Mouse (Mus musculus) cortical plate, adult 2 months (tissue): ENCODE results near the gene Diablo. TPM values are rescaled to one million over a fixed set of nuclear protein-coding genes. Genes with fewer than 3 reads are reported as not detected.
A peak's percentile ranks its signal among the peaks of the same experiment; 100 is the strongest.

Experiments
- H3K27ac ChIP-seq: fragments of 200-500 bp; 2 replicates; pipeline ENCODE4 v1.5.1; 2012; ENCODE audit warnings: low read length, control low read depth, inconsistent platforms; ENCODE audit not compliant: insufficient read depth
- H3K4me1 ChIP-seq: fragments of 200-500 bp; 2 replicates; pipeline ENCODE4 v1.6.1; 2011; ENCODE audit warnings: low read length; ENCODE audit not compliant: control insufficient read depth, insufficient read depth
- H3K4me3 ChIP-seq: fragments of 200-500 bp; 2 replicates; pipeline ENCODE4 v1.5.1; 2011; ENCODE audit warnings: mild to moderate bottlenecking, low read length, control low read depth; ENCODE audit not compliant: insufficient read depth
- CTCF ChIP-seq: fragments of 200-500 bp; IDR thresholded peaks from 2 replicates; pipeline ENCODE4 v1.5.1; 2011; ENCODE audit warnings: mild to moderate bottlenecking, control low read depth, low read length; ENCODE audit not compliant: insufficient read depth; ENCODE audit errors: extremely low read depth
- POLR2A ChIP-seq: fragments of 200-500 bp; IDR thresholded peaks from 2 replicates; pipeline ENCODE4 v1.6.1; 2011; ENCODE audit warnings: mild to moderate bottlenecking, low read length, control low read depth; ENCODE audit not compliant: insufficient read depth; ENCODE audit errors: extremely low read depth
- polyA plus RNA-seq: library from polyadenylated mRNA; depleted of rRNA; stranded (reverse); fragments of >200 nt; gene quantifications from 2 replicates; pipeline ENCODE4 v1.2.3, GENCODE M21; 2012; rRNA removed

Diablo gene
- 78.2 and 81.8 TPM in 2 replicates for polyA plus RNA-seq

GRCm38 (mm10) chr5:123523692-123524392 lies at the start of gene Diablo:
Gene Diablo (minus strand): TSS chr5:123524176.
- Histone ChIP-seq H3K27ac (no peak within 1 kb of the TSS), H3K4me3 (peak within 1 kb of the TSS; percentile 38), H3K4me1 (0 out of 2 replicates have a peak, but pooled peaks cover 2% of the 10 kb centered on the region)
- TF ChIP-seq POLR2A (peak; percentile 88), CTCF (no peak)

GRCm38 (mm10) chr5:123573362-123573761 lies 49.4 kb upstream of the Diablo start:
- Histone ChIP-seq H3K27ac (no peak overlapping the region), H3K4me1 (no peaks in the 10 kb centered on the region), H3K4me3 (no peak overlapping the region)
- no peak for TF ChIP-seq POLR2A
- TF ChIP-seq CTCF = no peak

DNA sequence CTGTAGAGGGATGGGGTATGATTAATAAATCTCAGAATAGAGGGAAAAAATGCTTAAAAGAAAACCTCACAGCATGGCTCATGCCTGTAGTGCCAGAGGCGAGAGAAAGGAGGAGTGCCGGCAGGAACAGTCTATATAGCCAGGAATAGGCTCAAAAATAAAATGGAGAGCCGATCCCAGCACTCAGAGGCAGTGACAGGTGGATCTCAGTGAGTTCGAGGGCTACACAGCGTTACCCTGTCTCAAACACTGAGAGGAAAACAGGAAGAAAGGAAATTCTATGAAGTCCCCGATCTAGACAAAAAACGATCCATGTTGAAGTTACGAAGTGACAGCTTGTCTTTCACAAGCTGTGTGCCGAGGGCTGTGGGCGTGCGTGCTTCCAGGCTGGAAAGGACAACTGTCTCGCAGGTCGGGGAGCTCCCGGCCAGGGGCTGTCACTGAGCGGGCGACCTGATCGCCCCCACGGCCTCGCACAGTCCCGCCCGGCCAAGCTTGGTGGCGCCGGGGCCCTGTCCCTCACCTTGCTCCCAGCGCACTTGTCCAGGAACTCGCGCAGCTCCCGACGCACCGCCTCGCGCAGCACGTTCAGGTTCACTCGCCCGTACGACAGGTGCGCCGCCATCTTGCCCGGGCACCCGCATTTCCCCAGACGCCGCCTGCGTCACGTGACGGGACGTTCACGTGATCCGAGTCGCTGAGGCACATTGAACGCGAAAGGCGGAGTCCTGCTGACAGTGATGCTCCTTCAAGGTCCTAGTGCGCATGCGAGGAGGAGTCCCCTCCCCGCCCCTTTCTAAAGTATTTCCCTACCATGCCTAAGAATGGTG lies 48.6 kb upstream of the Diablo start, which contains the start of gene Vps33a:
TSS of gene Vps33a (minus strand) at position 682 of the 830 bp plus-strand sequence.
- H3K4me3 ChIP-seq = peak within 1 kb of the TSS; percentile 75
- peak within 1 kb of the TSS; percentile 50; the same call in 1 of the 2 replicates for H3K27ac ChIP-seq
- no peaks in the 10 kb centered on the region for H3K4me1 ChIP-seq
- TF ChIP-seq POLR2A (peak; percentile 91), CTCF (no peak)

GRCm38 (mm10) chr5:123561128-123561527 lies 37.2 kb upstream of the Diablo start:
- Histone ChIP-seq H3K4me1 (no peaks in the 10 kb centered on the region), H3K4me3 (no peak overlapping the region), H3K27ac (no peak overlapping the region)
- TF ChIP-seq POLR2A (no peak), CTCF (no peak)

- H3K4me1 ChIP-seq = no peaks in the 10 kb centered on the region
- H3K4me3 ChIP-seq = no peak overlapping the region
- TF ChIP-seq POLR2A (no peak), CTCF (no peak)
- H3K27ac ChIP-seq = no peak overlapping the region
These were observed 35.6 kb upstream of the Diablo start for GRCm38 (mm10) chr5:123559588-123559987.

- Histone ChIP-seq H3K27ac (no peak overlapping the region), H3K4me3 (no peak overlapping the region), H3K4me1 (no peaks in the 10 kb centered on the region)
- TF ChIP-seq POLR2A (no peak), CTCF (no peak)
These were observed 32.5 kb upstream of the Diablo start for GRCm38 (mm10) chr5:123556451-123556850.

DNA sequence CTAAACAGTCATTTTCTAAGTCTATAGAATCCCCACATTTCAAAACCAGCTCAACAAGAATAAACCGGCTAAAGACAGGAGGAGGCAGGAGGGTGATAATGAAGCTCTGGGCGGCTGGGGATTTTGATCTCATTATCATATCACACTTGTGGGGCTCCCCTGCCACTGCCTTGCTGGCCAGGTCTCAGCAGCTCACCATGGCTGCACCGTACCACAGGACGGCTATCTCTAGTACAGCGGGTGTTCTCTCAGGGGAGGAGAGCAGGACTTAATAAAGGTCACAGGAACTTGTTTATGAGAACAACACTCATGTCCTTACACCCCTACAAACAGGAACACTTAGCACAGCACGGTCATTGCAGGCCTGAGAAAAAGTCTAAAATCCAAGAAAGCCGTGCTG lies 31.7 kb upstream of the Diablo start:
- TF ChIP-seq CTCF = no peak
- no peak for TF ChIP-seq POLR2A
- Histone ChIP-seq H3K4me3 (no peak overlapping the region), H3K27ac (no peak overlapping the region), H3K4me1 (no peaks in the 10 kb centered on the region)

- no peak for TF ChIP-seq POLR2A
- TF ChIP-seq CTCF = no peak
- Histone ChIP-seq H3K4me3 (no peak overlapping the region), H3K4me1 (no peaks in the 10 kb centered on the region), H3K27ac (no peak overlapping the region)
These were observed 9.8 kb upstream of the Diablo start for GRCm38 (mm10) chr5:123533801-123534200.

DNA sequence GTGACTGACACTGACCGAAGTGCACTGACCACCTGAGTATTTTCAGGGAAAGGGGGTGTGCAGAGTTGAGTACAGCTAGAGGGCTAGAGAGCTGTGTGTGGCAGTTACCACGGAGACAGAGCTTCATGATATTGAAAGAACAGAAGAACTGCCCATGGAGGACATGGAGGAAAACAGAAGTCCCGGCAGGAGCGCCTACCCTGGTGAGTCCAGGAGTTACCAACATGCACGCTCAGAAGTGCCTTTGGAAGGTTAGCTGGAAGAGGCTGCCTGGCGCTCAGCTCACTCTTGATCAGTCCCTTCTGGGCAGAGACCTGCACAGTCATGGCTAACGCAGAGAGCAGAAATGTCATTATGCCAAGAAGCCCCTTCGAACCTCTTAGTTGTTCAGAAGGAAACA lies 6.1 kb upstream of the Diablo start:
- TF ChIP-seq POLR2A = no peak
- TF ChIP-seq CTCF = no peak
- H3K4me1 ChIP-seq = no peaks in the 10 kb centered on the region
- H3K27ac ChIP-seq = no peak overlapping the region
- no peak overlapping the region for H3K4me3 ChIP-seq

GRCm38 (mm10) chr5:123528641-123529040 lies 4.7 kb upstream of the Diablo start:
- no peak overlapping the region for H3K27ac ChIP-seq
- no peak for TF ChIP-seq CTCF
- no peak for TF ChIP-seq POLR2A

More at GRCm38 (mm10) chr5:123528641-123529040, 4.7 kb upstream of the Diablo start:
- H3K4me3 ChIP-seq = no peak overlapping the region
- 0 out of 2 replicates have a peak, but pooled peaks cover 2% of the 10 kb centered on the region for H3K4me1 ChIP-seq
